Mouse (Mus musculus) ES-E14 (cell line): ENCODE measurements around the gene Racgap1. TPM values are rescaled to one million over a fixed set of nuclear protein-coding genes. Genes with fewer than 3 reads are reported as not detected.

Source experiments
- DNase-seq: peaks from one replicate; pipeline ENCODE4 v3.0.0-alpha.2; 2013; ENCODE audit warnings: low read depth, low spot score
- H3K27ac ChIP-seq: 2 replicates; pipeline ENCODE4 v1.5.1; 2012; ENCODE audit warnings: low read depth, mild to moderate bottlenecking, low read length, moderate library complexity, mixed read lengths; ENCODE audit not compliant: poor library complexity, insufficient read depth, severe bottlenecking
- H3K36me3 ChIP-seq: 2 replicates; pipeline ENCODE4 v1.6.1; 2012; ENCODE audit warnings: mild to moderate bottlenecking, low read length, moderate library complexity, mixed read lengths; ENCODE audit not compliant: control insufficient read depth, poor library complexity, insufficient read depth, severe bottlenecking
- H3K4me1 ChIP-seq, 2 experiments: fragments of 150-350 bp in 1 of 2; sonication (generic) in 1 of 2; 2 replicates each; pipeline ENCODE4 v1.6.1; 2012; ENCODE audit warnings: low read length in 2 of 2, mild to moderate bottlenecking in 1 of 2, mixed read lengths in 1 of 2; ENCODE audit not compliant: control insufficient read depth in 2 of 2, insufficient read depth in 2 of 2, poor library complexity in 1 of 2
- H3K4me3 ChIP-seq, 2 experiments: fragments of 150-350 bp in 1 of 2; sonication (generic) in 1 of 2; 2 replicates each; pipeline ENCODE4 v1.5.1; 2012; ENCODE audit warnings: low read length in 2 of 2, low read depth in 1 of 2, mild to moderate bottlenecking in 1 of 2, mixed read lengths in 1 of 2; ENCODE audit not compliant: insufficient read depth in 1 of 2, poor library complexity in 1 of 2, severe bottlenecking in 1 of 2
- H3K9ac ChIP-seq: 2 replicates; pipeline ENCODE4 v1.6.1; 2012; ENCODE audit warnings: low read depth, mild to moderate bottlenecking, low read length, mixed read lengths; ENCODE audit not compliant: poor library complexity, insufficient read depth, severe bottlenecking
- H3K9me3 ChIP-seq: fragments of 150-350 bp; sonication (generic); 2 replicates; pipeline ENCODE4 v1.6.1; 2012; ENCODE audit warnings: low read depth, mild to moderate bottlenecking, low read length; ENCODE audit not compliant: control insufficient read depth, insufficient read depth
- CHD2 ChIP-seq: IDR thresholded peaks from 2 replicates; pipeline ENCODE4 v1.6.1; 2014; ENCODE audit warnings: mild to moderate bottlenecking, low read depth, low read length, inconsistent platforms
- HCFC1 ChIP-seq: IDR thresholded peaks from 2 replicates; pipeline ENCODE4 v1.6.1; 2012; ENCODE audit warnings: low read length, inconsistent platforms, borderline replicate concordance; ENCODE audit not compliant: insufficient read depth
- MAFK ChIP-seq: IDR thresholded peaks from 2 replicates; pipeline ENCODE4 v1.6.1; 2014; ENCODE audit warnings: mild to moderate bottlenecking, low read depth, low read length, inconsistent platforms; ENCODE audit not compliant: insufficient read depth
- ZC3H11A ChIP-seq: IDR thresholded peaks from 2 replicates; pipeline ENCODE4 v1.6.1; 2012; ENCODE audit warnings: low read depth, mild to moderate bottlenecking, inconsistent platforms, low read length, borderline replicate concordance
- ZNF384 ChIP-seq: IDR thresholded peaks from 2 replicates; pipeline ENCODE4 v1.6.1; 2012; ENCODE audit warnings: low read depth, low read length, inconsistent platforms
- in situ Hi-C, 2 experiments: fragments of 600-800 bp; cut with MboI; formaldehyde crosslinking; loops; one replicate each; pipeline ENCODE4 v1.15.1; 2025; ENCODE audit warnings: low sequenced_read_pairs in 2 of 2, inconsistent platforms in 1 of 2; ENCODE audit not compliant: unreplicated experiment in 2 of 2
- total RNA-seq: library from RNA; depleted of rRNA; stranded (reverse); fragments of 300-350 nt; gene quantifications from 2 replicates; pipeline ENCODE4 v1.2.3, GENCODE M21; 2012

Racgap1 gene
- total RNA-seq, 1 experiment: 127 TPM

DNA sequence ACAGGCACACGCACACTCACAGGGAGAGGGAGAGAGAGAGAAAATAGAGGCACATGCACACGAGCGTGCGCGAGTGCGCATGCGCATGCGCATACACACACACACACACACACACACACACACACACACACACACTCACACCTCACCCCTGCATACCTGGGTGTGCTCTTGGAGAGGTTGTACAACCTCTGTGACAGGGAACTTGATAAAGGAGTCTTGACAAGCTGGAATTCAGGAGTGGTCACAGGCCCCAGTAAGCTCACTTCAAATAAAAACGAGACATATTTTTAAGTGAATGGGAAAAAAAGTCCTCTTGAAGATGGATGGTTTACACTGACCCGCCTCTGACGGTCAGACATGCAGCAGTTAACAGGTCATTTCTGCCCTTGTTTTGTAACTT, 29.4 kb downstream of the Racgap1 start:
- Histone ChIP-seq H3K9me3 (no peaks in the 10 kb centered on the region), H3K27ac (no peak overlapping the region), H3K9ac (no peak overlapping the region), H3K4me3 (no peak overlapping the region), H3K36me3 (peaks cover 44% of the 10 kb centered on the region), H3K4me1 (0 out of 4 replicates have a peak, but pooled peaks cover 0 to 2% of the 10 kb centered on the region in 2 experiments)
- in situ Hi-C loops: no loop called here
- DNase-seq: no peak
- TF ChIP-seq CHD2 (no peak), HCFC1 (no peak)

DNA sequence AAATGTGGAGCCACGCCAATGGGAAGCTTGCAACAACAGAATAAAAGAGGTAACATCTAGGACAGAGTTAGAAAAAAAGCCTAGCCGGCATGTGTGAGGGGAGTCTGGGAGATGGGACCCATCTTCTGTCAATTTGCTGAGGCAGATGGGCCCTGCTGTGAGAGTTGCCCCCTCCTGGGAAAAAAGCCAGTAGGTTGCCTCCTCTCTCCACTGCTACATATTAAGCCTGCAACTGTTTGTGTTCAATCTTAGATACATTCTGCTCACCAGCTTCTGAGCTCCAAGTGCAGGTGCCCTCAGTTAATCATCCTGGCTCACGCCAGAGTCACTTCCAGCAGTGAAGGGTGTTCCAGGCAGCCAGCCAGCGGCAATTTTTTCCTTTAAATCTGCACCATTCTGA, 31.6 kb downstream of the Racgap1 start:
- H3K4me1 ChIP-seq: 0 out of 4 replicates have a peak, but pooled peaks cover 0 to 2% of the 10 kb centered on the region in 2 experiments
- in situ Hi-C loops: no loop called here
- no peak overlapping the region for H3K27ac ChIP-seq
- TF ChIP-seq ZNF384: no peak
- no peak for TF ChIP-seq ZC3H11A
- TF ChIP-seq HCFC1: no peak
- no peak for TF ChIP-seq CHD2
- no peak for TF ChIP-seq MAFK
- H3K4me3 ChIP-seq: no peak overlapping the region
- peaks cover 26% of the 10 kb centered on the region for H3K36me3 ChIP-seq
- H3K9me3 ChIP-seq: no peaks in the 10 kb centered on the region
- no peak overlapping the region for H3K9ac ChIP-seq
- no peak for DNase-seq

- no peaks in the 10 kb centered on the region for H3K9me3 ChIP-seq
- H3K36me3 ChIP-seq: peaks cover 19% of the 10 kb centered on the region
- no peak for TF ChIP-seq ZC3H11A
- DNase-seq: no peak
- H3K27ac ChIP-seq: no peak overlapping the region
- H3K4me1 ChIP-seq: 0 out of 4 replicates have a peak, but pooled peaks cover 0 to 2% of the 10 kb centered on the region in 2 experiments
- in situ Hi-C loops: no loop called here
- no peak overlapping the region for H3K9ac ChIP-seq
- H3K4me3 ChIP-seq: no peak overlapping the region
These were observed 32.9 kb downstream of the Racgap1 start for GRCm38 (mm10) chr15:99618595-99618994.

DNA sequence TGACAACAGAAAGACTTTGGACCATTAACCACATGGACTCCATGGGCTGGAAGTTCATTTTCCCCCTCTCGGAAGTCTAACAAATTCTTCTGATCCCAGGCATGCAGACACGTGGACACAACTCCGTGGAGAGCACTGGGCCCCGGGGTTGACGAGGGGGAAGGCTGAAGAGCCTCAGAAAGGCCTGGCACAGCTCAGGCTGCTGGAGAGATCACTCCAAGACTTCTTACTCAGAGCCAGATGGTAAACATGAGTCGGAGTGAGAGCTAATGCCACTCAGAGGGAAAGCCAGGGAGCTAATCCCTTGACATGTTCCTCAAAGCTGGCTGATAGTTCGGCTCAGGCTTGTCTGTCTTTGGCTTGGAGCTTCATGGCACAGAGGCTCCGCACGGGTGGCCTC, 36.2 kb downstream of the Racgap1 start:
- no peak for DNase-seq
- no peak overlapping the region for H3K9ac ChIP-seq
- H3K36me3 ChIP-seq: peaks cover 3% of the 10 kb centered on the region; the same call in 1 of the 2 replicates
- H3K27ac ChIP-seq: no peak overlapping the region
- no peaks in the 10 kb centered on the region for H3K9me3 ChIP-seq
- no peak overlapping the region for H3K4me3 ChIP-seq
- TF ChIP-seq HCFC1: no peak
- in situ Hi-C loops: no loop called here
- 0 out of 4 replicates have a peak, but pooled peaks cover 0 to 2% of the 10 kb centered on the region in 2 experiments for H3K4me1 ChIP-seq

DNA sequence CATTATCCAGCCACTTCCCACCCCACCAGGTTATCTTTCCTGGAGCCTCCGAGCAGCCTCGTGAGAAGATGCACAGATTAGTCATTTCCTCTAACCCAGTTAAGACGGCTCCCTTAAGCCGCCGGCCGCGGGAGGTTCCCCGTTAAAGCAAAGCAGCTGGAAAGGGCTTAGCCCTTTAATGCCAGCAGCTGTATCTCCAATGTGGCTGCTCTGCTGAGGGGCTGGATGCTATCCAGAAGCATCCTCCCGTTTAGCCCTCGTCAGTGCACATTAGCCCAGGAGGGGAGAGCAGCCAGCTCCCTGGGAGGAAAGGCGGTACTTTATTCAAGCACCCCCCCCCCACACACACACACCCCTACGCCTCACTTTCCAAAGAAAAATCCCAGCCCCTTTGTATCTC, 36.7 kb downstream of the Racgap1 start:
- no peak overlapping the region for H3K4me3 ChIP-seq
- DNase-seq: no peak
- no peak overlapping the region for H3K9ac ChIP-seq
- H3K9me3 ChIP-seq: no peaks in the 10 kb centered on the region
- H3K27ac ChIP-seq: no peak overlapping the region
- TF ChIP-seq MAFK (no peak), ZNF384 (no peak), HCFC1 (no peak), CHD2 (no peak), ZC3H11A (no peak)
- no peaks in the 10 kb centered on the region; the same call in 1 of the 2 replicates for H3K36me3 ChIP-seq
- 0 out of 4 replicates have a peak, but pooled peaks cover 0 to 1% of the 10 kb centered on the region in 2 experiments for H3K4me1 ChIP-seq
- in situ Hi-C loops: no loop called here
